Mouse (Mus musculus) G1E (cell line): Measurements from ENCODE around the gene Npas3.

Experiments
- CTCF ChIP-seq: IDR thresholded peaks from 2 replicates; pipeline ENCODE4 v1.5.1; 2012; ENCODE audit warnings: low read depth, low read length, inconsistent platforms, mixed read lengths
- POLR2AphosphoS5 ChIP-seq: IDR thresholded peaks from 2 replicates; pipeline ENCODE4 v1.6.1; 2012; ENCODE audit warnings: low read depth, low read length, inconsistent platforms; ENCODE audit not compliant: insufficient replicate concordance
- TAL1 ChIP-seq: conservative IDR thresholded peaks from 2 replicates; pipeline ENCODE4 v1.6.1; 2012; ENCODE audit warnings: low read depth, low read length, inconsistent platforms, mixed read lengths

- TF ChIP-seq CTCF: no peak
- TF ChIP-seq TAL1: no peak
- no peak for TF ChIP-seq POLR2AphosphoS5
These were observed 381.1 kb downstream of the Npas3 start for GRCm38 (mm10) chr12:53629483-53630120.
